Mouse (Mus musculus): ENCODE measurements around the gene Egfem1. TPM values are rescaled to one million over a fixed set of nuclear protein-coding genes. Genes with fewer than 3 reads are reported as not detected.

Egfem1 gene
- polyA plus RNA-seq, 1 experiment from 2014 or later, result 0.07 TPM

DNA sequence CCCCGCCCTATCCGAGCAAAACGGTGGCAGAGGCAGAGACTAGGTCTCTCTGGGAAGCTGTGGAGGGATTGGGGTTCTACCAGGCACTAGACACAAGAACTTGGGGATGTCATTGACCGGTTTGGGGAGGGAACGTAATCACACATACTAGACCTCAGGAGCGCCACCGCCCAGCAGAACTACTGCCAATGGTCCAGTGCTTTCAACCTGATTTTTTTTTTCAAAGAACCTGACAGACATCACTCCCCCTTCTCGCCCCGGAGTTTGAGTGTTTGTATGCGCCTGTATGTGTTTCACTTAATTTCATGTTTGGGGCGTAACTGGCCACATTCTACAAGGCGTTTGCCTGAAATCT, 1.1 kb downstream of the Egfem1 start:
- Histone ChIP-seq H3K4me2 (peak overlapping the region; percentile 59), H3K27me3 (replicated peaks) (peaks cover 40% of the 10 kb centered on the region), H3K36me3 (no peaks in the 10 kb centered on the region), H3K4me3 (peak overlapping the region; percentile 34), H3K4me1 (no peaks in the 10 kb centered on the region; the same call in 1 of the 2 replicates), H3K9ac (no peak overlapping the region), H3K27ac (no peak overlapping the region), H3K9me3 (replicated peaks) (no peaks in the 10 kb centered on the region)
- ATAC-seq, result no peak
- 8% methylated on average over 12 of the region's 12 CpGs for WGBS (ENCODE audit: insufficient replicate concordance)

DNA sequence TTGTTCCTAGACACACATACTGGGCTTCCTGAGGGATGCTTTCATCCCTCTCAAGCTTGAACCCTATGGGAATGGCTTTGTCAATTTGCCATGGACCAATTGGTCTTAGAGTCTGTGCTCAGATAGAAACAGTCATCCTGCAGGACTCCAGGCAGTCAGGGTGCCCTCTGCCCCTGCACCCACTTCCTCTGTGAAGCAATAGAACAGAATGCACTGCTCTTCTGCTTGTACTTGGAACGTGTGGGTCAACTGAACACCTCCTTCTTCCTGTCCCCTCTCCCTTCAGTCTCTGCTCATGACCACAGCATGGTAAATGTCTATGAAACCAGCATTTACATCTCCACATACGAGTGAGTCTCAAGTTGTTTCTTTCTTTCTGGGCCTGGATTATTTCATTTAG, 16.6 kb downstream of the Egfem1 start:
- Histone ChIP-seq H3K4me2 (no peak overlapping the region), H3K27ac (no peak overlapping the region), H3K27me3 (replicated peaks) (no peaks in the 10 kb centered on the region), H3K4me3 (no peak overlapping the region), H3K36me3 (no peaks in the 10 kb centered on the region), H3K4me1 (no peaks in the 10 kb centered on the region), H3K9me3 (replicated peaks) (no peaks in the 10 kb centered on the region), H3K9ac (no peak overlapping the region)
- WGBS (ENCODE audit: insufficient replicate concordance), result 27% methylated on average over 2 of the region's 2 CpGs
- no peak for ATAC-seq

DNA sequence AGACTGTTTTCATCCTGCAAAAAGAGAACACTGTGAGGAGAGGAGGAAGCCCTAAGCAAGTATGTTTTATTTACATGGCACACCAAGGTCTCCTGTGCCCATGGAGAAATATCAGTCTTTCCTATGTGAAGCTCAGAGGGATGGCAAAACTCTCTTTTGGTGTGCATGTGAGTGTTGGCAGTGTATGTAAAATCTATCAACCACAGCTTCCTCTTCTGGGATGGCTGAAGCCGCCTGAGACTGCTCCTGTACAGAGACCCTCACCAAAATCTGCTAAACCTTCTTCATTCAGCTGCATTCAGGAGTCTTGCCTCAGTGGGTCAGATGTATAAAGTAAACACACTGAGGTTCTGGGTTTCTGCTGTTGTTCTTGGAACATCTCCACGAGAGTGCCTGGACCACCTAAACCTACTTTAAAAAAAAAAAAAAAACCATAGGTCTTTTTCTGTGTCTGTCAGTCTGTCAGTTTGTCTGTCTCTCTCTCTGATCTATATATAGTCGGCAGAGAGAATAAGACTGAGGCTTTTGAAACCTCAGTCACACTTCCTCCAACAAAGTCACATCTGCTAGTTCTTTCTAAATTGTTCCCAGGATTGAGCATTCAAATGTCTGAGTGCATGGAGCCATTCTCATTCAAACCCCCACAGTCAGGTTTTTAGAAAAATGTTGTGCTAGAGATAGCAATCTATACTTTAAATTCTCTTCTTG, 24.3 kb downstream of the Egfem1 start:
- Histone ChIP-seq H3K27me3 (replicated peaks) (no peaks in the 10 kb centered on the region), H3K4me3 (no peak overlapping the region), H3K4me2 (no peak overlapping the region), H3K9me3 (replicated peaks) (no peaks in the 10 kb centered on the region), H3K27ac (no peak overlapping the region), H3K4me1 (no peaks in the 10 kb centered on the region), H3K9ac (no peak overlapping the region), H3K36me3 (no peaks in the 10 kb centered on the region)
- ATAC-seq, result no peak
- WGBS (ENCODE audit: insufficient replicate concordance), result 21% methylated on average over 3 of the region's 3 CpGs

GRCm38 (mm10) chr3:29107134-29107533, 25.3 kb downstream of the Egfem1 start:
- Histone ChIP-seq H3K4me2 (no peak overlapping the region), H3K4me1 (no peaks in the 10 kb centered on the region), H3K27me3 (replicated peaks) (no peaks in the 10 kb centered on the region), H3K9me3 (replicated peaks) (no peaks in the 10 kb centered on the region), H3K36me3 (no peaks in the 10 kb centered on the region), H3K4me3 (no peak overlapping the region), H3K9ac (no peak overlapping the region), H3K27ac (no peak overlapping the region)
- no peak for ATAC-seq
- 20% methylated on average over 1 of the region's 1 CpGs for WGBS (ENCODE audit: insufficient replicate concordance)

DNA sequence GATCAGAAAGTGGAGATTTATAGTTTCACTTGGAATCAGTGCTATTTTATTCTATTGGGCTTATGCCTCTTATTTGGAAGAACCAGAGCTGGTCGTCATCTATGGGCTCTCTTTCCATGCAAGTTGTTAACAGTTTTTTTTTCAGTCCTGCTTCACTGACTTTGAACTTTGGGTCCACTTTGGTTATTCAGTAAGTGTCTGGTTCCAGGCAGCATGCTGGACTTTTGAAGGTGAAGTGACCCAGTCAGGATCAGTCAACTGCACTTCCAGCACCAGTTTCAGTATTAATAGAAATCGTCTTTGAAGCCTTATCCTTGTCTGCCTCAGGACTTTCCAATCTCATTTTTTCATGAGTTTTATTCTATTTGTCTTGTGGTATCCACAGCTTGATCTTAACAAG, 28.5 kb downstream of the Egfem1 start:
- WGBS (ENCODE audit: insufficient replicate concordance), result 61% methylated on average over 2 of the region's 2 CpGs
- Histone ChIP-seq H3K27me3 (replicated peaks) (no peaks in the 10 kb centered on the region), H3K4me3 (no peak overlapping the region), H3K4me1 (no peaks in the 10 kb centered on the region), H3K9ac (no peak overlapping the region), H3K27ac (no peak overlapping the region), H3K36me3 (no peaks in the 10 kb centered on the region), H3K4me2 (no peak overlapping the region), H3K9me3 (replicated peaks) (no peaks in the 10 kb centered on the region)
- no peak for ATAC-seq

DNA sequence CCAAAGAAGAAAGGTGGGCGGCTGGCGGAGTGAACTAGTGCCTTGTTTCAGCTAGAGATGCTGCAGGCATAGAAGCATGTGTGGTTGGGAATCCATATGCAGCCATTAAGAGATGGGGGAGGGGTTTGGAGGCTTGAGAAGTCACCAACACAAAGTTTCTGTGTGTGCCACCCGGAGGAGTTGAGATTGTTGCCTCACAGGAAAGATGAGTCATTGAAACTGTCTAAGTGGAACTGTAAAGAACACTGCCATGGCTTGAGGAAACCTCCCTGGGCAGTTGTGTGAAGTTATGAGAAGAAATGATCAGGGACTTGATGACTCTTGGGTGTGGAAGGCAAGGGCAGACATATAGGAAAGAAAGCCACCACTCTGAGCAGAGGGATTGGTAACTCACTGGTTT, 32.7 kb downstream of the Egfem1 start:
- Histone ChIP-seq H3K4me1 (no peaks in the 10 kb centered on the region), H3K27me3 (replicated peaks) (no peaks in the 10 kb centered on the region), H3K9me3 (replicated peaks) (no peaks in the 10 kb centered on the region), H3K4me2 (no peak overlapping the region), H3K4me3 (no peak overlapping the region), H3K27ac (no peak overlapping the region), H3K36me3 (no peaks in the 10 kb centered on the region), H3K9ac (no peak overlapping the region)
- 65% methylated on average over 3 of the region's 3 CpGs for WGBS (ENCODE audit: insufficient replicate concordance)
- ATAC-seq, result no peak

DNA sequence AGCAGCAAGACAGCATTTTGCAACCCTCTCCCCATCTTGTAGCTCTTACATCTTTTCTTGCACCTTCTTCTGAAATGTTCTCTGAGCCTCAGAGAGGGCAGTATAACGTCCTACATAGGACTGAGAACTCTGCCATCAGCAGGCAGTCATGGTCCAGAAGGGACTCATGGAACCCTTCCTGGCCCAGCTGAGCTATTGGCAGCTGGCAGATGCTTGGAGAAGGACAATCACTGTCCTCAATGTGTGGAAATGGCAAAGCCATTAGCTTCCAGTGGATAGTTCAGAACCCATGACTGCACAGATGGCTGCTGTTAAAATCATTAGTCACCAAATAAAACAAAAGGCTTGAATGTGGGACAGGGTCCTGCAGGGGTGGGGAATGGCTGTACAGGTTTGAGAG, 35.6 kb downstream of the Egfem1 start:
- ATAC-seq, result no peak
- H3K27ac ChIP-seq, result no peak overlapping the region
- H3K4me2 ChIP-seq, result no peak overlapping the region
- H3K36me3 ChIP-seq, result no peaks in the 10 kb centered on the region
- H3K27me3 ChIP-seq (replicated peaks), result no peaks in the 10 kb centered on the region
- no peak overlapping the region for H3K4me3 ChIP-seq
- H3K4me1 ChIP-seq, result no peaks in the 10 kb centered on the region
- H3K9me3 ChIP-seq (replicated peaks), result no peaks in the 10 kb centered on the region
- H3K9ac ChIP-seq, result no peak overlapping the region
- WGBS (ENCODE audit: insufficient replicate concordance), result 28% methylated on average over 1 of the region's 1 CpGs

DNA sequence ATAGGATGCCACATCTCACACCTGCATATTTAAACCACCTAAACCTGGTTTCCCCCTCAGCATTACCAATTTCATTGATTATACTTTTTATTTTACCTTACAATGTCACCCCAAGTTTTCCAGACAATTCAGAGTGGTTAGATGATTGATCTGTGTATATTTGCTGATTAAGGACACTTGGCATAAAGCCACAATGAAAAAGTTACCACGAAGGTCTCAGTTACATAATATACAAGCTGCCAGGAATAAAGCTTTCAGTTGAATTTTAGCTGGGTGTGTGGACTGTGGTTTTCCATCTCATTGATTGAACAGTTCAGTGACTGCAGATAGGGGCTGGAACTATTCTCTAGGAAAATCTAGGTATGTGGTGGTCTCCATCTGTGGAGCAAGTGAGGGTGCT, 40.7 kb downstream of the Egfem1 start:
- ATAC-seq, result no peak
- no peaks in the 10 kb centered on the region for H3K9me3 ChIP-seq (replicated peaks)
- H3K9ac ChIP-seq, result no peak overlapping the region
- H3K27ac ChIP-seq, result no peak overlapping the region
- no peak overlapping the region for H3K4me3 ChIP-seq
- no peaks in the 10 kb centered on the region for H3K27me3 ChIP-seq (replicated peaks)
- no peak overlapping the region for H3K4me2 ChIP-seq
- no peaks in the 10 kb centered on the region for H3K36me3 ChIP-seq
- no peaks in the 10 kb centered on the region for H3K4me1 ChIP-seq
- 38% methylated on average over 1 of the region's 1 CpGs for WGBS (ENCODE audit: insufficient replicate concordance)

DNA sequence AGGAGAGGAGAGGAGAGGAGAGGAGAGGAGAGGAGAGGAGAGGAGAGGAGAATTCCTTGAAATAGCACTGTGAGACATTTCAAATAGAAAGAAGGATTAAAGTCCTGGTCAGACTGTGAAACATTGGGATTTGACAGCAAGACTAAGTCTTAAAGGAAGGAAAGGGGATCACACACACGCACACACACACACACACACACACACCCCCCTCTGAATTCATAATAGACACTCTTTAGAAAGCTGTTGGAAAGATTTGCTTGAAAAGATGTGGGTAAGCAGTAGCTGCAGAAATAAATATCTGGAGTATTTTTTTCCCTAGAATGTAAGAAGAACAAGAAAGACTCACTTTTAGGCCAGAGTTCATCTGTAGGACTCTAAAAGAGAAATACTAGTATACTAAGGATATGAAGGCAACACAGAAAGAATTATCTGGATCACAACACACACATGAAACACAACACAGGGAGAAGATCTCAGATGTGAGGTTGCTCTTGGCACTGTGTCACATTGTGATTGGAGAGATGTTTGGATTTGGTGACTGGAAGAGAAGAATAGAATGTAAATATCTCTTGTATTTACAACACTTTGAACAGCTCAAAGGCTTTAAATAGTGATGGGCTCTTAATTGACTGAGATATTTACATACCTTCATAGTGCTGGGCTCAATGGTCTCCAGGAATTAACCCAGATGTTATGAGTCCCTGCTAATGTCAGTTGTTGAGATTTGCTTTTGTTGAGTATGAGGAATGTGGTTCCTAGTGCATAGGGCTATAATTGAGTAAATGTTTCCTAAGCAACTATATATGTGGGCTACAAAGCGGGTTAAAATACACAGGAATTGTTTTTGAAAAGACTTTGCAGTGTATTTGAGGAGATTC, 50.5 kb downstream of the Egfem1 start:
- Histone ChIP-seq H3K4me2 (no peak overlapping the region), H3K4me3 (no peak overlapping the region), H3K9ac (no peak overlapping the region), H3K27ac (no peak overlapping the region), H3K4me1 (no peaks in the 10 kb centered on the region), H3K9me3 (replicated peaks) (no peaks in the 10 kb centered on the region), H3K36me3 (no peaks in the 10 kb centered on the region), H3K27me3 (replicated peaks) (no peaks in the 10 kb centered on the region)
- ATAC-seq, result no peak
- WGBS (ENCODE audit: insufficient replicate concordance), result 51% methylated on average over 2 of the region's 2 CpGs

- whole genome bisulfite sequencing (ENCODE audit: insufficient replicate concordance), result 43% methylated on average over 11 of the region's 11 CpGs
- H3K27ac ChIP-seq, result no peak overlapping the region
- H3K36me3 ChIP-seq, result no peaks in the 10 kb centered on the region
- no peak for ATAC-seq
- H3K9me3 ChIP-seq (replicated peaks), result no peaks in the 10 kb centered on the region
- H3K9ac ChIP-seq, result no peak overlapping the region
- no peak overlapping the region for H3K4me2 ChIP-seq
- no peaks in the 10 kb centered on the region for H3K4me1 ChIP-seq
- H3K4me3 ChIP-seq, result no peak overlapping the region
- H3K27me3 ChIP-seq (replicated peaks), result no peaks in the 10 kb centered on the region
Measured at GRCm38 (mm10) chr3:29134509-29134908, 52.7 kb downstream of the Egfem1 start.

DNA sequence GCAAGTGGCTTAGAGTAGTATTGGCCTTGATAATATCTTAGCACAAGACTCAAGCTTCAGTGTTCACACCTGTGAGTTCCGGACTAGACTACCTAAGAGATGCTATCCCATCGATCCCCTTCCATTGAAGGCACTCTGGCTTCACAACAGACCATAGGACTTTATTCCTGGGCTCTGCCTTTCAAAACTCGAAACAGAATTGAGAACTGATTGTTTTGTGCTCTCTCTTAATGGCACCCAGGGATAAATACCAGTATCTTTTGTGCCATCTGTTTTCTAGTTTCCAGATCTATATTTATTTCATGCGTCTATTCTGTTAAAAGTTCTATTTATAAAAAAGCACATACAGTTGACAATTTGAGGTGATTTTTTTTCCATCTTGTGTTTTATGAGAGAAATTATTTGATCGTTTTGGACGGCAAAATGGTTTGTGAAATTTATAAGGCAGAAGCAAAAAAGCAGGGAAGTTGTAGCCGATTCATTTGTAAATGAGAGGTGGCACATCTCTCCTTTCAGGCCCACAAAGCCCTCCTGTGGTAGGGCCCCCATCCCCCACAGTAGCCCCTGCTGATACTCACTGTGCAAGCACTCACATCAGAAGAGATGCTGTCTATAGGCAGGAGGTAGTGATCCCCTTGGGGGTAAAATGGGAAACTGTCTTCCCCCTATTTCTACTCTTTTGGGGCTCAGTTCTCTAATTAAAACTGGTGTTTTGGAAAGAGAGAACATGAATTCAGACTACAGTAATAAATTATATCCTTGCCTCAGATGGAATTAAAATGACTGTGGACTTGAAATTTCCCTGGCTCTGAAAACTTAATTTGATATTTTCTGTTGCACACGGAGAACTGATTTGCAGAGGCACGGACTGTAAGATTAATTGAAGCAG, 53.6 kb downstream of the Egfem1 start:
- H3K4me2 ChIP-seq, result no peak overlapping the region
- no peak overlapping the region for H3K4me3 ChIP-seq
- no peaks in the 10 kb centered on the region for H3K36me3 ChIP-seq
- no peaks in the 10 kb centered on the region for H3K4me1 ChIP-seq
- no peaks in the 10 kb centered on the region for H3K27me3 ChIP-seq (replicated peaks)
- no peak for ATAC-seq
- H3K27ac ChIP-seq, result no peak overlapping the region
- 40% methylated on average over 9 of the region's 9 CpGs for WGBS (ENCODE audit: insufficient replicate concordance)
- no peaks in the 10 kb centered on the region for H3K9me3 ChIP-seq (replicated peaks)
- no peak overlapping the region for H3K9ac ChIP-seq
